Mouse (Mus musculus): ENCODE measurements around the gene Scgb2b20.
"Not testable (repeated sequence)": the region's sequence is repeated elsewhere in the genome, so short reads cannot be mapped to it uniquely, and the experiment has no call there.

The Scgb2b20 gene

GRCm38 (mm10) chr7:33366222-33366621 lies at the start of gene Scgb2b20:
Scgb2b20 (minus strand) TSS chr7:33366322.
- in situ Hi-C loops (cut with MboI, MseI) = loop anchor here (10.0 kb wide), 1 partner anchor 961 kb away; no protein-coding TSS in a partner anchor

- in situ Hi-C loops (cut with MboI, MseI) = not testable (repeated sequence)
Observed at GRCm38 (mm10) chr7:33409681-33410080, 43.6 kb upstream of the Scgb2b20 start.

GRCm38 (mm10) chr7:33401650-33402049 lies 35.5 kb upstream of the Scgb2b20 start:
- in situ Hi-C loops (cut with MboI, MseI) = no loop called here

GRCm38 (mm10) chr7:33399749-33400148 lies 33.6 kb upstream of the Scgb2b20 start:
- in situ Hi-C loops (cut with MboI, MseI) = not testable (repeated sequence)

- in situ Hi-C loops (cut with MboI, MseI) = not testable (repeated sequence)
Observed at GRCm38 (mm10) chr7:33372934-33373333, 6.8 kb upstream of the Scgb2b20 start, which contains the start of gene Scgb1b20. Scgb1b20 (plus strand) TSS chr7:33373234.
